Mouse (Mus musculus) small intestine, adult 2 months (tissue): Measurements from ENCODE around the gene Clip1. TPM values are rescaled to one million over a fixed set of nuclear protein-coding genes. Genes with fewer than 3 reads are reported as not detected.

ENCODE experiments used
- H3K27ac ChIP-seq: fragments of 200-500 bp; 2 replicates; pipeline ENCODE4 v1.5.1; 2012; ENCODE audit warnings: low read depth, low read length, control low read depth, inconsistent platforms; ENCODE audit not compliant: insufficient read depth
- H3K27me3 ChIP-seq: fragments of 200-500 bp; 2 replicates; pipeline ENCODE4 v1.6.1; 2012; ENCODE audit warnings: mild to moderate bottlenecking, moderate library complexity, low read length, inconsistent platforms; ENCODE audit not compliant: control insufficient read depth, insufficient read depth
- H3K36me3 ChIP-seq: fragments of 200-500 bp; 2 replicates; pipeline ENCODE4 v1.6.1; 2012; ENCODE audit warnings: mild to moderate bottlenecking, low read length, control low read depth, inconsistent platforms; ENCODE audit not compliant: control insufficient read depth, insufficient read depth
- H3K4me1 ChIP-seq: fragments of 200-500 bp; 2 replicates; pipeline ENCODE4 v1.6.1; 2012; ENCODE audit warnings: low read length, inconsistent platforms, mixed read lengths; ENCODE audit not compliant: control insufficient read depth, insufficient read depth, insufficient read length
- H3K4me3 ChIP-seq: fragments of 200-500 bp; 2 replicates; pipeline ENCODE4 v1.5.1; 2012; ENCODE audit warnings: low read depth, mild to moderate bottlenecking, control low read depth, inconsistent platforms, low read length, moderate library complexity
- CTCF ChIP-seq: fragments of 200-500 bp; IDR thresholded peaks from 2 replicates; pipeline ENCODE4 v1.5.1; 2012; ENCODE audit warnings: low read depth, mild to moderate bottlenecking, control low read depth, inconsistent platforms, low read length, moderate library complexity, mixed read lengths; ENCODE audit not compliant: insufficient replicate concordance, insufficient read length; ENCODE audit errors: extremely low read depth
- POLR2A ChIP-seq: fragments of 200-500 bp; IDR thresholded peaks from 2 replicates; pipeline ENCODE4 v1.6.1; 2012; ENCODE audit warnings: low read depth, mild to moderate bottlenecking, control low read depth, inconsistent platforms, low read length, moderate library complexity
- WGBS: fragments of 180-500 bp; shearing (Covaris S2); methylation state at CpG from one replicate; pipeline ENCODE4 v1.1.7; 2018; 5-methylcytosine and 5-hydroxymethylcytosine counted together
- polyA plus RNA-seq: library from polyadenylated mRNA; depleted of rRNA; stranded (reverse); fragments of >200 nt; gene quantifications from 2 replicates; pipeline ENCODE4 v1.2.3, GENCODE M21; 2012

Gene Clip1
- polyA plus RNA-seq, 1 experiment, result 4.4 TPM

DNA sequence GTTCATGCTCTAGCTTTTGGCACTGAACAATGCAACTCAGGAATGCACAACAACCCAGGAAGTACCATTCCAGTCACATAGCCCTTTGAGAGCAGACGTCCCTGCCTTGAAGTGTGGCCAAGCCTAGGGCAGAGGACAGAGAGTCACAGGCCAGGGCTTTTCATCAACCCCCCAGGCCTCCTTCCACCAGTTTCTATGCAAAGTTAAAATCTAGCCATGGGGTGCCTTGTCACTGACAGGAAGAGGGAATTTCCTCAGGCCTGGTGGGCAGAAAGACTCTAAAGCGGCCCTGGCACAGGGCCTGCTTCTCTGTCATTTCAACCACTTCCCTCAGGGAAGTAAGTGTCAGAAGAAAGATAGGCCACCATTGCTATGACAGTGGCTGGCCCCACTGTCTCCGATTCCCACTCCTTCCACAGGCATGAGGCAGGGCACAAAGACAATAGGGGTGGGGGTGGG, 77.2 kb downstream of the Clip1 start:
- no peaks in the 10 kb centered on the region for H3K27me3 ChIP-seq
- H3K4me3 ChIP-seq, result no peak overlapping the region
- WGBS, result 86% methylated on average over 3 of the region's 3 CpGs
- H3K36me3 ChIP-seq, result peaks cover 32% of the 10 kb centered on the region
- H3K27ac ChIP-seq, result no peak overlapping the region
- no peak for TF ChIP-seq CTCF
- TF ChIP-seq POLR2A, result no peak
- no peaks in the 10 kb centered on the region for H3K4me1 ChIP-seq

DNA sequence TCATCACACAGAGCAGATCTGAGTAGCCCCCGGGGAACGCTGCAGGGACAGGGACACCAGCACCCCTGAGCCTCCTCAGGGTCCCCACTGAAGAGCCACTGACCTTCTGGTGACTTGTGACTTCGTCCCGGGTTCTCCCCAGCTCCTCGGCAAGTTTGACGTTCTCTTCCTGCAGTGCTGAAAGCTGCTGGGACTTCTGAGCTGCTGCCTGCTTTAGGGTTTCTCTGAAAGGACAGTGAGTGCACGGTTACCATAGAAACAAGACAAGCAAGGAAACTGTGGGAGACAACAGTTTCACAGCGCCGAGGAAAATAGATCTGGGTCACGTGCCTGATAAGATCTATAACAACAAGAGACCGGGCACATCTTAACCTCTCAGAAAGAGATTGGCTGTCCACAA, 80.9 kb downstream of the Clip1 start:
- H3K4me1 ChIP-seq, result no peaks in the 10 kb centered on the region
- no peak overlapping the region for H3K27ac ChIP-seq
- 58% methylated on average over 11 of the region's 11 CpGs for WGBS
- H3K36me3 ChIP-seq, result peaks cover 30% of the 10 kb centered on the region
- no peaks in the 10 kb centered on the region for H3K27me3 ChIP-seq
- no peak for TF ChIP-seq CTCF
- no peak for TF ChIP-seq POLR2A
- H3K4me3 ChIP-seq, result no peak overlapping the region

DNA sequence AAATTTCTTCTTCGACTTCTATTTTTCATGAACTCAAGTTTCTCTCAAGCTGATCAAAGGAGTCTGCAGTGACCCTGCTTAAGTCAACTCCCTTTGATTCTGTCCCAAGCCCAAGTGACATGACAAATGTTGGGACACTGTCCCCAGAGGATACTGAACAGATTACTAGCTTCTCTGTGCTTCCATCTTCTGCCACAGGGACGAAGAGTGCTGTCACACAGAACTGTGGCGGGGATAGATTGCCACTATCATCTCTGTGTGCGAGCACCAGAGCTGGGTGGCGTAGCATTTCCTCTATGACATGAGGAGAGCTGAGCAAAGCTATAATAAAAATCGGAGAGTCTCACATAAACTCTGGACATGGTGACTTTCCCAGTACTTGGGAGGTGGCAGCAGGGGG, 82.2 kb downstream of the Clip1 start:
- Histone ChIP-seq H3K27ac (no peak overlapping the region), H3K4me1 (no peaks in the 10 kb centered on the region), H3K4me3 (no peak overlapping the region), H3K36me3 (peaks cover 28% of the 10 kb centered on the region), H3K27me3 (no peaks in the 10 kb centered on the region)
- TF ChIP-seq POLR2A, result no peak
- TF ChIP-seq CTCF, result no peak
- WGBS, result 87% methylated on average over 6 of the region's 6 CpGs

DNA sequence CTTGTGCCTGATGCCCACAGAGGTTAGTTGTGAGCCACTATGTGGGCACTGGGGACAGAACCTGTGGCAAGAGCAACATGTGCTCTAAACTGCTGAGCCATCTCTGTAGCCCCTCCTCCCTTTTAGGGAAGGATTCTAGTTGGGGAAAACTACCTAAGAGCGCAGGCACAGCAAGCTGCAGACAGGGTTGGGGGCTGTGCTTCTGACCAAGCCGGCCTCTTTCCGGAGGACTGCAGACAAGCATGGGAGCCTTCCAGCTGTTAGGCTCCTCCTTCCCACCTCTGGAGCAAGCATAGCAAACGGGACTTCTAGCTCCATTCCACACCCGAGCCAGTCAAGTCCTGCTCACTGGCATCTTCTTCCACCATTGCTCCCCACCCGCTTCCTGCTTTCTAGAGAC, 85.1 kb downstream of the Clip1 start:
- no peaks in the 10 kb centered on the region for H3K4me1 ChIP-seq
- peaks cover 25% of the 10 kb centered on the region for H3K36me3 ChIP-seq
- WGBS, result 73% methylated on average over 6 of the region's 6 CpGs
- no peak for TF ChIP-seq POLR2A
- TF ChIP-seq CTCF, result no peak
- H3K27ac ChIP-seq, result no peak overlapping the region
- no peak overlapping the region for H3K4me3 ChIP-seq
- H3K27me3 ChIP-seq, result no peaks in the 10 kb centered on the region

DNA sequence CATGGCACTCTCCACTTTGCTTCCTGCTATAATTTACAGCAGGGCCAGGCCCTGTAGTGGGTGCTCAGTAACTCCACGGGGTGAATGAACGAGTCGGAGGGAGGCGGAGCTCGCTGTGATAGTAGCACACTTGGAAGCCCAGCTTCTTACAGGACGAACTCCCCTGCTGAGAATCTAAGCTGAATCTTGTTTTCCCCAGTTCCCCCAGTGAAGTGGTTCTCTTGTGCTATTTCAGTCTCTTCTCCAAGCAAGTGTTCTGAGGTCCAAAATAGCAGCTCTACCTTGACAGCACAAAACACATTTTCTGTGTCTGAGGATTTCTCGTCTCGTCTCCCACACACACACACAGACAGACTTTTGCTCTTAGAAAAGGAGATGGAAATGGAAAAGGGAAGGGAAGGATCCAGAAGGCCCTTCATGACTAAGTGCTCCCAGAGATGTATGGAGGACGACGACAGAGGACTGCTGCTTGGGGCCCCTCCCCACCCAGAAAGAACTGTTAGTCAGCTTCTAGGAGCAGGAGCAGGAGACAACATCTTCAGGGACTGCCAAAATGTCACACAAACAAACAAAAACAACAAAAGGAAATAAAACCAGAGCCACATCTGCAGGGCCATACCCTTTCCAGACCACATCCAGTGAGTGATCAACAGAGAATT, 90.7 kb downstream of the Clip1 start:
- TF ChIP-seq POLR2A (no peak), CTCF (no peak)
- H3K27ac ChIP-seq, result no peak overlapping the region
- no peaks in the 10 kb centered on the region for H3K4me1 ChIP-seq
- no peak overlapping the region for H3K4me3 ChIP-seq
- peaks cover 19% of the 10 kb centered on the region for H3K36me3 ChIP-seq
- H3K27me3 ChIP-seq, result no peaks in the 10 kb centered on the region
- WGBS, result 81% methylated on average over 10 of the region's 10 CpGs

DNA sequence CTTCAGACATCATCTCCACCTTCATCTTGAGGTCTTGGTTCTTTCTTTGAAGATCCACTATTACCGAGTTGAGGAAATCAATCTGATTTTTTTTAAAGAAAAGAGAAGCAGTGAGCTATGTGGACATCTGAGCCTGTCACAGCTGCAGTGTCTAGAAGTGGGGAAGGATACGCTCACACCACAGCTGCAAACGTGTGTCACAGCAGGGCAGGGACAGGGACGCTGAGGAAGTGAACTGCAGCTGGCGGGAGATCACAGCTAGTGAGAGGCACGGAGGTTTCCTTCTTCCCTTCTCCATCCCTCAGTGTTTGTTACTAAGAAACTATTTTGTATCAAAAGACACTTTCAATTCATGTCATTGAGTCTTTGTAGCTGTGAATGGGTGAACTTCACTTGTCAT, 104.4 kb downstream of the Clip1 start:
- no peaks in the 10 kb centered on the region for H3K27me3 ChIP-seq
- 83% methylated on average over 6 of the region's 6 CpGs for WGBS
- no peak for TF ChIP-seq CTCF
- no peak for TF ChIP-seq POLR2A
- no peak overlapping the region for H3K4me3 ChIP-seq
- H3K27ac ChIP-seq, result no peak overlapping the region
- H3K4me1 ChIP-seq, result no peaks in the 10 kb centered on the region
- H3K36me3 ChIP-seq, result peaks cover 25% of the 10 kb centered on the region

DNA sequence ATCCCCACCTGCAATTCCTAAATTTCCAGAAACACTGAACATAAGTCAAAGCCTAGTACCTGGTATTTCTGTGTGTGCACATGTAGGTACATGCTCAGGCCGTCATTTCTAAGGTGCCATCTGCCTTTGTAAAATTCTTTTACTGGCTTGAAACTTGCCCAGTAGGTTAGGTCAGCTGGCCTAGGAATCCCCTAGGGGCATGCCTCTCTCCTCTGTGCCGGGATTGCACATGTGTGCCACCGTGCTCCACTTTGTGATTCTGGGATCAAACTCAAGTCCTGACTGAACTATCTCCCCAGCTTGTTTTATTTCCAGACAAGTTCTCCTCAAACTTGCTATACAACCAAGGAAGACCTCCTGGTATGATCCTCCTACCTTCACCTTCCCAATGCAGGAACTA, 107.7 kb downstream of the Clip1 start:
- TF ChIP-seq POLR2A, result no peak
- 88% methylated on average over 3 of the region's 3 CpGs for WGBS
- no peak overlapping the region for H3K4me3 ChIP-seq
- no peak overlapping the region for H3K27ac ChIP-seq
- no peaks in the 10 kb centered on the region for H3K27me3 ChIP-seq
- H3K4me1 ChIP-seq, result no peaks in the 10 kb centered on the region
- H3K36me3 ChIP-seq, result peaks cover 12% of the 10 kb centered on the region
